Mouse (Mus musculus) E14TG2a.4 (cell line): ENCODE results near the gene Rsg1.
A peak's percentile ranks its signal among the peaks of the same experiment; 100 is the strongest.

ENCODE experiments used
- H3K27me3 ChIP-seq: 2 replicates; pipeline ENCODE4 v1.6.1; 2014; ENCODE audit warnings: low read length, control low read depth; ENCODE audit not compliant: insufficient read depth
- H3K36me3 ChIP-seq: 2 replicates; pipeline ENCODE4 v1.6.1; 2014; ENCODE audit warnings: low read length, control low read depth; ENCODE audit not compliant: insufficient read depth
- H3K4me1 ChIP-seq: replicated peaks from 2 replicates; pipeline ENCODE4 v1.6.1; 2014; ENCODE audit warnings: low read depth, low read length, control low read depth
- H3K4me3 ChIP-seq: replicated peaks from 2 replicates; pipeline ENCODE4 v1.5.1; 2014; ENCODE audit warnings: mild to moderate bottlenecking, low read length
- H3K9me3 ChIP-seq: 2 replicates; pipeline ENCODE4 v1.6.1; 2014; ENCODE audit warnings: low read length, control low read depth
- CTCF ChIP-seq: conservative IDR thresholded peaks from 2 replicates; pipeline ENCODE4 v1.5.1; 2014; ENCODE audit warnings: low read length
- NANOG ChIP-seq: IDR thresholded peaks from 2 replicates; pipeline ENCODE4 v1.6.1; 2014; ENCODE audit warnings: borderline replicate concordance, low read length, mixed read lengths
- POU5F1 ChIP-seq: IDR thresholded peaks from 2 replicates; pipeline ENCODE4 v1.6.1; 2014; ENCODE audit warnings: low read length, borderline replicate concordance

Rsg1 gene

DNA sequence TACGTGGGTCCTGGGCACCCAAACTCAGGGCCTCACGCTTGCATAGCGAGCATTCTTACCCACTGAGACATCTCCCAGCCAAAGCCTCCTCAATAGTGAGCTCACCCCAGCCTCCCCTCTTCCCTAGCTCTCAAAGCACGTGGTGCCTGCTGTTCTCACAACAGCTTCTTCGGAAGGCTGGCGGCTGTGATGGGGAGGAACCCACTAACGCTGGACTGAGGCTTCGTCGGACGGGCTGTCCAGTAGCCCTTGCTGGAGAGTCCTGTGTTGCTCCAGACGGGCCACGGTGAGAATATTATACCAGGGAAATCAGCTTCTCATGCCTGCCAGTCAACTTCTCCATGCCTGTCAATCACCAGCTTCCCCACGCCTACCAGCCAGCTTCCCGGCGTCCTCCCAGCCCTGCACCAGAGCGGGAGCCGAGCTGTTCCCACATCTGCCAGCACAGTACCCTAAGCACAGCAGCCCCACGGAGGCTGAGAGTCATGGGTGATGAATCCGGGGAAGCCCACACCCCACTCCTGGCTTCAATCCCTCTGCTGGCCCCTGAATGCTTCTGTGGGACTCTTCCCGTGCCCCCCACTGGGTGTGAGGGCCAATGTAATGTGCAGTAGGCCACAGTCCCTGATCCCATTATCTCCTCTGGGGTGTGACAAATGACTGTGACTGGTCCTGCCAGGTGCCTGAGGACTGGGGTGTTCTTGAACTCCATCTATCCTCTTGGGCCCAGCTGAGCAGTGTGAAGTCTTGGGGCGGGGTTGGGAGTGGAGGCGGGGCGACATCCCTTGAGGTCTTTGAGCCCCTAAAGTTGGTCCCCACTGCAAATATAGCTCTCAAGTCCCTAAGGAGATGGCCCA lies 61.0 kb downstream of the Rsg1 start:
- H3K9me3 ChIP-seq, result no peaks in the 10 kb centered on the region
- no peak for TF ChIP-seq POU5F1
- no peak for TF ChIP-seq CTCF
- TF ChIP-seq NANOG, result no peak
- H3K27me3 ChIP-seq, result no peaks in the 10 kb centered on the region
- peak overlapping the region; percentile 57 for H3K4me3 ChIP-seq
- peaks cover 90% of the 10 kb centered on the region for H3K4me1 ChIP-seq
- no peaks in the 10 kb centered on the region for H3K36me3 ChIP-seq
